Mouse (Mus musculus) liver, embryonic 13.5 days (tissue): Measurements from ENCODE around the gene Nmrk2. TPM values are rescaled to one million over a fixed set of nuclear protein-coding genes. Genes with fewer than 3 reads are reported as not detected.
A peak's percentile ranks its signal among the peaks of the same experiment; 100 is the strongest.

Experiments used
- ATAC-seq: fragments of 200-750 bp; cut with Nextera tagmentation; 2 replicates; pipeline ENCODE4 v1.8.0; 2017; ENCODE audit warnings: low read depth, mild to moderate bottlenecking, moderate number of reproducible peaks, moderate library complexity
- DNase-seq: peaks from one replicate; pipeline ENCODE4 v3.0.0; 2022
- H3K27ac ChIP-seq: fragments of 300-500 bp; sonication (generic); 2 replicates; pipeline ENCODE4 v1.5.1; 2015; ENCODE audit warnings: moderate library complexity, mild to moderate bottlenecking, inconsistent platforms
- H3K27me3 ChIP-seq: fragments of 300-500 bp; sonication (generic); 2 replicates; pipeline ENCODE4 v1.6.1; 2015; ENCODE audit warnings: mild to moderate bottlenecking, inconsistent platforms
- H3K36me3 ChIP-seq: fragments of 300-500 bp; sonication (generic); 2 replicates; pipeline ENCODE4 v1.6.1; 2015; ENCODE audit warnings: mild to moderate bottlenecking, inconsistent platforms
- H3K4me1 ChIP-seq: fragments of 300-500 bp; sonication (generic); replicated peaks from 2 replicates; pipeline ENCODE4 v1.6.1; 2015; ENCODE audit warnings: inconsistent platforms
- H3K4me2 ChIP-seq: fragments of 300-500 bp; sonication (generic); 2 replicates; pipeline ENCODE4 v1.6.1; 2015; ENCODE audit warnings: inconsistent platforms, mild to moderate bottlenecking, moderate library complexity
- H3K4me3 ChIP-seq: fragments of 300-500 bp; sonication (generic); replicated peaks from 2 replicates; pipeline ENCODE4 v1.5.1; 2015; ENCODE audit warnings: mild to moderate bottlenecking, inconsistent platforms
- H3K9ac ChIP-seq: fragments of 300-500 bp; sonication (generic); 2 replicates; pipeline ENCODE4 v1.6.1; 2015; ENCODE audit warnings: mild to moderate bottlenecking, inconsistent platforms
- H3K9me3 ChIP-seq: fragments of 300-500 bp; sonication (generic); replicated peaks from 2 replicates; pipeline ENCODE4 v1.6.1; 2016; ENCODE audit warnings: inconsistent platforms
- WGBS: fragments of 180-500 bp; shearing (Covaris S2); methylation state at CpG from one replicate; pipeline ENCODE4 v1.1.7; 2015; ENCODE audit not compliant: insufficient replicate concordance; 5-methylcytosine and 5-hydroxymethylcytosine counted together
- polyA plus RNA-seq: library from polyadenylated mRNA; unstranded; fragments of >200 nt; fragmentation: Nextera tagmentation; extraction: Ambion mirVana; gene quantifications from 2 replicates; pipeline ENCODE4 v1.2.1, GENCODE M21; 2015

Gene Nmrk2
- polyA plus RNA-seq, 1 experiment from 2014 or later: not detected

GRCm38 (mm10) chr10:81154736-81155135 lies 47.1 kb downstream of the Nmrk2 start:
- no peaks in the 10 kb centered on the region for H3K27me3 ChIP-seq
- no peaks in the 10 kb centered on the region for H3K9me3 ChIP-seq
- peaks cover 86% of the 10 kb centered on the region for H3K36me3 ChIP-seq
- ATAC-seq (no peak), DNase-seq (no peak)
- 86% methylated on average over 6 of the region's 6 CpGs for WGBS
- no peak overlapping the region for H3K9ac ChIP-seq
- no peak overlapping the region for H3K4me2 ChIP-seq
- H3K27ac ChIP-seq: no peak overlapping the region; the same call in 1 of the 2 replicates
- peaks cover 28% of the 10 kb centered on the region for H3K4me1 ChIP-seq
- H3K4me3 ChIP-seq: no peak overlapping the region

- Histone ChIP-seq H3K9ac (no peak overlapping the region), H3K27ac (no peak overlapping the region), H3K4me2 (no peak overlapping the region), H3K4me1 (peaks cover 29% of the 10 kb centered on the region), H3K9me3 (no peaks in the 10 kb centered on the region), H3K4me3 (no peak overlapping the region), H3K36me3 (peaks cover 89% of the 10 kb centered on the region), H3K27me3 (no peaks in the 10 kb centered on the region)
- DNase-seq (no peak), ATAC-seq (no peak)
- 88% methylated on average over 12 of the region's 12 CpGs for WGBS
Measured at GRCm38 (mm10) chr10:81154313-81154712, 47.5 kb downstream of the Nmrk2 start.

GRCm38 (mm10) chr10:81152609-81153008 lies 49.2 kb downstream of the Nmrk2 start:
- H3K27me3 ChIP-seq: no peaks in the 10 kb centered on the region
- H3K4me2 ChIP-seq: no peak overlapping the region
- no peak overlapping the region for H3K9ac ChIP-seq
- H3K9me3 ChIP-seq: no peaks in the 10 kb centered on the region
- ATAC-seq (peak; percentile 13), DNase-seq (no peak)
- WGBS: 52% methylated on average over 12 of the region's 12 CpGs
- peaks cover 25% of the 10 kb centered on the region for H3K4me1 ChIP-seq
- H3K27ac ChIP-seq: peak overlapping the region; percentile 59
- H3K36me3 ChIP-seq: peaks cover 96% of the 10 kb centered on the region
- H3K4me3 ChIP-seq: no peak overlapping the region

- no peaks in the 10 kb centered on the region for H3K27me3 ChIP-seq
- ATAC-seq: no peak
- DNase-seq: no peak
- H3K4me3 ChIP-seq: no peak overlapping the region
- peaks cover 96% of the 10 kb centered on the region for H3K36me3 ChIP-seq
- 51% methylated on average over 6 of the region's 6 CpGs for WGBS
- H3K4me1 ChIP-seq: peaks cover 33% of the 10 kb centered on the region
- no peak overlapping the region for H3K9ac ChIP-seq
- no peak overlapping the region for H3K4me2 ChIP-seq
- H3K27ac ChIP-seq: no peak overlapping the region; the same call in 1 of the 2 replicates
- no peaks in the 10 kb centered on the region for H3K9me3 ChIP-seq
Measured at GRCm38 (mm10) chr10:81151261-81151660, 50.6 kb downstream of the Nmrk2 start.

Other genes with a start within 250 kb of the Nmrk2 start
- 0.44 and 0.46 TPM in 2 replicates for gene Gng7, start 187.1 kb downstream of the Nmrk2 start, polyA plus RNA-seq
- gene Diras1, start 176.4 kb downstream of the Nmrk2 start, polyA plus RNA-seq: 0.06 TPM in 1 of 2 replicates, not detected in the other
- gene Slc39a3, start 164.6 kb downstream of the Nmrk2 start, polyA plus RNA-seq: 5.7 and 5.8 TPM in 2 replicates
- 69.1 and 71.6 TPM in 2 replicates for gene Sgta, start 141.9 kb downstream of the Nmrk2 start, polyA plus RNA-seq
- gene Thop1, start 132.0 kb downstream of the Nmrk2 start, polyA plus RNA-seq: 35.1 and 38.2 TPM in 2 replicates
- 22.3 and 22.5 TPM in 2 replicates for gene Creb3l3, start 103.2 kb downstream of the Nmrk2 start, polyA plus RNA-seq
- 127 and 130 TPM in 2 replicates for gene Map2k2, start 96.1 kb downstream of the Nmrk2 start, polyA plus RNA-seq
- 49.1 and 49.6 TPM in 2 replicates for gene Zbtb7a, start 66.8 kb downstream of the Nmrk2 start, polyA plus RNA-seq
- gene Pias4, start 34.1 kb downstream of the Nmrk2 start, polyA plus RNA-seq: 23.5 and 23.8 TPM in 2 replicates
- gene Eef2, start 25.4 kb downstream of the Nmrk2 start, polyA plus RNA-seq: 369 and 384 TPM in 2 replicates
- 19.3 and 20.9 TPM in 2 replicates for gene Dapk3, start 19.0 kb downstream of the Nmrk2 start, polyA plus RNA-seq
- 0.08 TPM in 1 of 2 replicates, not detected in the other for gene 4930442H23Rik, start 18.2 kb downstream of the Nmrk2 start, polyA plus RNA-seq
- 0.05 and 0.08 TPM in 2 replicates for gene Atcay, start 28.8 kb upstream of the Nmrk2 start, polyA plus RNA-seq
- gene Zfr2, start 31.1 kb upstream of the Nmrk2 start, polyA plus RNA-seq: 0.28 and 0.43 TPM in 2 replicates
- gene Matk, start 50.9 kb upstream of the Nmrk2 start, polyA plus RNA-seq: 1.2 and 1.8 TPM in 2 replicates
- 130 and 134 TPM in 2 replicates for gene Mrpl54, start 64.9 kb upstream of the Nmrk2 start, polyA plus RNA-seq
- 24.5 and 26.7 TPM in 2 replicates for gene Apba3, start 64.9 kb upstream of the Nmrk2 start, polyA plus RNA-seq
- gene Tjp3, start 89.5 kb upstream of the Nmrk2 start, polyA plus RNA-seq: 0.35 and 0.43 TPM in 2 replicates
- gene Pip5k1c, start 90.9 kb upstream of the Nmrk2 start, polyA plus RNA-seq: 13.2 and 16.7 TPM in 2 replicates
- 29.5 and 33.0 TPM in 2 replicates for gene Cactin, start 119.1 kb upstream of the Nmrk2 start, polyA plus RNA-seq
- 5.2 and 5.3 TPM in 2 replicates for gene Tbxa2r, start 126.7 kb upstream of the Nmrk2 start, polyA plus RNA-seq
- gene Gipc3, start 141.2 kb upstream of the Nmrk2 start, polyA plus RNA-seq: not detected in 2 replicates
- gene Hmg20b, start 148.4 kb upstream of the Nmrk2 start, polyA plus RNA-seq: 27.1 and 30.3 TPM in 2 replicates
- 12.5 and 13.1 TPM in 2 replicates for gene Mfsd12, start 155.4 kb upstream of the Nmrk2 start, polyA plus RNA-seq
- 1.2 and 1.4 TPM in 2 replicates for gene 4930404N11Rik, start 163.8 kb upstream of the Nmrk2 start, polyA plus RNA-seq
- gene Fzr1, start 176.5 kb upstream of the Nmrk2 start, polyA plus RNA-seq: 89.5 and 94.1 TPM in 2 replicates
- gene Dohh, start 182.4 kb upstream of the Nmrk2 start, polyA plus RNA-seq: 61.1 and 68.7 TPM in 2 replicates
- gene Gm48551, start 182.4 kb upstream of the Nmrk2 start, polyA plus RNA-seq: 0.86 and 0.89 TPM in 2 replicates
- gene Gm48552, start 187.0 kb upstream of the Nmrk2 start, polyA plus RNA-seq: 0.93 TPM in 1 of 2 replicates, not detected in the other
- gene Smim24, start 191.0 kb upstream of the Nmrk2 start, polyA plus RNA-seq: 1.8 TPM in 2 replicates